Mouse (Mus musculus) heart, embryonic 16.5 days (tissue): Measurements from ENCODE around the gene Cnot11. TPM values are rescaled to one million over a fixed set of nuclear protein-coding genes. Genes with fewer than 3 reads are reported as not detected.

Experiments
- ATAC-seq: fragments of 200-750 bp; cut with Nextera tagmentation; replicated peaks from 2 replicates; pipeline ENCODE4 v1.8.0; 2017; ENCODE audit warnings: moderate number of reproducible peaks; ENCODE audit not compliant: insufficient read depth, low FRiP score; ENCODE audit errors: extremely low read depth
- H3K27ac ChIP-seq: fragments of 300-500 bp; sonication (generic); 2 replicates; pipeline ENCODE4 v1.5.1; 2014; ENCODE audit warnings: mild to moderate bottlenecking, low read length, control low read depth, moderate library complexity
- H3K27me3 ChIP-seq: fragments of 300-500 bp; sonication (generic); 2 replicates; pipeline ENCODE4 v1.6.1; 2014; ENCODE audit warnings: low read length, mixed read lengths; ENCODE audit not compliant: control insufficient read depth, insufficient read depth
- H3K36me3 ChIP-seq: fragments of 300-500 bp; sonication (generic); 2 replicates; pipeline ENCODE4 v1.6.1; 2014; ENCODE audit not compliant: control insufficient read depth, insufficient read depth
- H3K4me1 ChIP-seq: fragments of 300-500 bp; sonication (generic); 2 replicates; pipeline ENCODE4 v1.6.1; 2014; ENCODE audit warnings: low read length, mixed read lengths; ENCODE audit not compliant: control insufficient read depth, insufficient read depth
- H3K4me2 ChIP-seq: fragments of 300-500 bp; sonication (generic); 2 replicates; pipeline ENCODE4 v1.6.1; 2014; ENCODE audit warnings: low read depth, mild to moderate bottlenecking, control low read depth, low read length
- H3K4me3 ChIP-seq: fragments of 300-500 bp; sonication (generic); 2 replicates; pipeline ENCODE4 v1.5.1; 2014; ENCODE audit warnings: mild to moderate bottlenecking, control low read depth, low read length
- H3K9ac ChIP-seq: fragments of 300-500 bp; sonication (generic); 2 replicates; pipeline ENCODE4 v1.6.1; 2014; ENCODE audit warnings: low read length, control low read depth
- H3K9me3 ChIP-seq: fragments of 300-500 bp; sonication (generic); replicated peaks from 2 replicates; pipeline ENCODE4 v1.6.1; 2016; ENCODE audit warnings: low read length; ENCODE audit not compliant: control insufficient read depth
- WGBS: fragments of 180-500 bp; shearing (Covaris S2); extraction: QIAGEN DNeasy Blood & Tissue Kit; methylation state at CpG from one replicate; pipeline ENCODE4 v1.1.7; 2014; 5-methylcytosine and 5-hydroxymethylcytosine counted together
- polyA plus RNA-seq: library from polyadenylated mRNA; unstranded; fragments of >200 nt; fragmentation: Nextera tagmentation; extraction: Ambion mirVana; gene quantifications from 2 replicates; pipeline ENCODE4 v1.2.1, GENCODE M21; 2015

Cnot11 gene
- polyA plus RNA-seq, 1 experiment from 2014 or later, result 14.6 TPM

GRCm38 (mm10) chr1:39505600-39505999 is 29.2 kb upstream of the Cnot11 start:
- Histone ChIP-seq H3K9ac (no peak overlapping the region), H3K9me3 (no peaks in the 10 kb centered on the region), H3K4me2 (no peak overlapping the region), H3K4me1 (no peaks in the 10 kb centered on the region), H3K36me3 (no peaks in the 10 kb centered on the region), H3K4me3 (no peak overlapping the region), H3K27me3 (no peaks in the 10 kb centered on the region), H3K27ac (no peak overlapping the region)
- WGBS, result 54% methylated on average over 9 of the region's 9 CpGs
- no peak for ATAC-seq

DNA sequence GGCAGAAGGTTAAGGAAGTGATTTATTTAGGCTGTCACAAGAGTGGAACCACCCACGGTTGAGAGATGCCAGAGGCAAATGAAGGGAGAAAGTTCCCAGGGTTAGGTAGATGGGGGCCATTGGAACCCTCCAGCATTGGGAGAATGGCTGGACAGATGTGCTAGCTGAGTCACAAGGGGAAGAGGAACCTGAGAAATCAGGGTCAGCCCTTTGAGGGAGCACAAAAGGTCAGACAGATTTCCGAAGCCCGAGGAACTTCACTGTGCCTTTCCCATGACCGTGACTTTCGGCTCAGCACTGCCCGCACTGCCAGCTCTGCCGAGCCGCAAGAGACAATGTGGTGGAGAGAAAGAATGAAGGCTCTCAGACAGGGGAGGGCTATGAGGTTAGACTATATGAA is 23.0 kb upstream of the Cnot11 start:
- ATAC-seq, result no peak
- Histone ChIP-seq H3K9ac (no peak overlapping the region), H3K4me2 (no peak overlapping the region), H3K27me3 (no peaks in the 10 kb centered on the region), H3K4me1 (no peaks in the 10 kb centered on the region), H3K36me3 (no peaks in the 10 kb centered on the region), H3K4me3 (no peak overlapping the region), H3K27ac (no peak overlapping the region), H3K9me3 (no peaks in the 10 kb centered on the region)
- 75% methylated on average over 8 of the region's 8 CpGs for WGBS

DNA sequence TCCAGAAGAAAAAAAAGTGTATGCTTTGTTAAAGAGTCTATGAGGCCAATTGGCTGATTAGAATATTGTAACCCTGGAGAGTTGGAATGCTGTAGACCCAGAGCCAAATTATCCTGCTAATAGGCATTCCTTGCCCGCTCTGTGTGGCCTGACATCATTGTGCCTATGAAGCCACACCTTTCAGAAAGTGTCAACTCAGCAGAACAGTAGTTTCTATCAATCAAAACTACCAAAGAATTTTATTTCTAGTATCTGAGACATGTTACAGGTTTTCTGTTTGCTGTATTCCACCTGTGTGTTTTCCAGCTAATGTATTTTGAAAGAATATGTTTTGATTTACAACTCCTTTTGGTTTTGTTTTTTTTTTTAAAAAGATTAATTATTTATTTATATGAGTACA is 22.6 kb upstream of the Cnot11 start:
- WGBS, result 68% methylated on average over 1 of the region's 1 CpGs
- no peaks in the 10 kb centered on the region for H3K9me3 ChIP-seq
- no peak overlapping the region for H3K27ac ChIP-seq

GRCm38 (mm10) chr1:39515303-39515991 is 19.3 kb upstream of the Cnot11 start:
- Histone ChIP-seq H3K9ac (no peak overlapping the region), H3K27ac (no peak overlapping the region), H3K4me1 (no peaks in the 10 kb centered on the region), H3K36me3 (no peaks in the 10 kb centered on the region), H3K27me3 (no peaks in the 10 kb centered on the region), H3K9me3 (peaks cover 6% of the 10 kb centered on the region), H3K4me3 (no peak overlapping the region), H3K4me2 (no peak overlapping the region)
- ATAC-seq, result no peak
- WGBS, result 76% methylated on average over 10 of the region's 10 CpGs

More for the DNA sequence above, 22.6 kb upstream of the Cnot11 start:
- ATAC-seq, result no peak
- Histone ChIP-seq H3K9ac (no peak overlapping the region), H3K36me3 (no peaks in the 10 kb centered on the region), H3K4me3 (no peak overlapping the region), H3K27me3 (no peaks in the 10 kb centered on the region), H3K4me1 (no peaks in the 10 kb centered on the region), H3K4me2 (no peak overlapping the region)

- Histone ChIP-seq H3K4me2 (no peak overlapping the region), H3K27me3 (no peaks in the 10 kb centered on the region), H3K4me3 (no peak overlapping the region), H3K9ac (no peak overlapping the region), H3K36me3 (no peaks in the 10 kb centered on the region), H3K4me1 (no peaks in the 10 kb centered on the region), H3K9me3 (peaks cover 6% of the 10 kb centered on the region), H3K27ac (no peak overlapping the region)
- ATAC-seq, result no peak
- WGBS, result 88% methylated on average over 7 of the region's 7 CpGs
Observed at GRCm38 (mm10) chr1:39521326-39521725, 13.5 kb upstream of the Cnot11 start.

DNA sequence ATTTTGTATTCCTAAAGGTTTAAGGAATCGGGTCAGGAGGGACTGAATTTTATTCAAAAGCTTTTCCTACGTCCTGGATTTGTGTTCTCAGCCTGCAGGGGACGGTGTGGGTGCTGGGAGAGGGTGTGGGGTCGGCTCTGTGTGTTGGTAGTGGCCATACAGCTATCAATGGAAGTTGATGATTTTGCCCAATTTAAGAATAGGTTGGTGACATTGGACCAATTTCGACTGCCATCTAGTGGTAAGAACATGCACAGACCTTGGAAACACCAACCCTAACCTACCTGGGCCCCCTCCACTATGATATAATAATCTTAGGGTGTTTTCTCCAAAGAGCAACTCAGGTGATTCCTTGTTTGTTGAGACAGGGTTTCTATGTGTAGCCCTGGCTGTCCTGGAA is 12.3 kb upstream of the Cnot11 start:
- no peak overlapping the region for H3K4me3 ChIP-seq
- no peak overlapping the region for H3K9ac ChIP-seq
- no peaks in the 10 kb centered on the region for H3K27me3 ChIP-seq
- H3K36me3 ChIP-seq, result no peaks in the 10 kb centered on the region
- ATAC-seq, result no peak
- H3K4me2 ChIP-seq, result no peak overlapping the region
- H3K4me1 ChIP-seq, result no peaks in the 10 kb centered on the region
- no peak overlapping the region for H3K27ac ChIP-seq
- H3K9me3 ChIP-seq, result peaks cover 6% of the 10 kb centered on the region
- 26% methylated on average over 5 of the region's 5 CpGs for WGBS

GRCm38 (mm10) chr1:39525763-39526162 is 9.0 kb upstream of the Cnot11 start:
- H3K4me2 ChIP-seq, result no peak overlapping the region
- H3K36me3 ChIP-seq, result no peaks in the 10 kb centered on the region
- ATAC-seq, result no peak
- H3K27ac ChIP-seq, result no peak overlapping the region
- no peak overlapping the region for H3K4me3 ChIP-seq
- no peaks in the 10 kb centered on the region for H3K9me3 ChIP-seq
- 78% methylated on average over 7 of the region's 7 CpGs for WGBS
- H3K27me3 ChIP-seq, result no peaks in the 10 kb centered on the region
- no peaks in the 10 kb centered on the region for H3K4me1 ChIP-seq
- no peak overlapping the region for H3K9ac ChIP-seq

DNA sequence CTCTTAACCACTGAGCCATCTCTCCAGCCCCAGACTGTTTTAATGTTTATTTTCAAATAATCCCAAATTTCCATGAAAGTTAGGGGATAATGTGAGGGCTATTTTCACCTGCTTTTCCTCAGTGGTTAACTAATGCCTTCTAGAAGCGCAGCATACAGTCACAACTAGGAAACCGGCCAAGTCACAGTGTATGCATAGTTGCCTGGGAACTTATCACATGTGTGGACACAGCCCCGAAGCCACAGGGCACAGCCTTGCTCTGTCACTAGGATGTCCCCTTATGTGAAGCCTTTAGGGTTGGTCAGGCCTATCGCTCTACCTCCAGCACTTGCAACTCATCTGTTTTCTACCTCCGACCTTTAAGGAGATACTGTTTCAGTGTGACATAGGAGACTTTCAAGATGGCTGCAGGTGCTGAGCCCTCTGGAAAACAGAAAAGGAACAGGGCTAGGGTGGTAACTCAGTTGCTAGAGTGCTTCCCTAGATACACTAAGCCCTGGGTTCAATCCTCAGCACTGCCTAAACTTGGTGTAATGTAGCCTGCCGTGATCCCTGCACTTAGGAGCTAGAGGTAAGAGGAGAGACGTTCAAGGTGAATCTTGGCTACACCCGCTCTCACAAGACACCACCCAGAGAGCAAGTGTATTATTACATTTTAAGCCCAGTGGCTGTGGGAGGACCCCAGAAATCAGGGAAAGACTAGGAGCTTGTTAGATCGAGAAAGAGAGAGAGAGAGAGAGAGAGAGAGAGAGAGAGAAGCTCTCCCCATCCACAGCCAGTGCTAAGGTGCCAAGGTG is 8.2 kb upstream of the Cnot11 start:
- H3K9ac ChIP-seq, result no peak overlapping the region
- no peaks in the 10 kb centered on the region for H3K27me3 ChIP-seq
- H3K9me3 ChIP-seq, result no peaks in the 10 kb centered on the region
- H3K4me3 ChIP-seq, result no peak overlapping the region
- no peak overlapping the region for H3K4me2 ChIP-seq
- H3K36me3 ChIP-seq, result no peaks in the 10 kb centered on the region
- no peaks in the 10 kb centered on the region for H3K4me1 ChIP-seq
- WGBS, result 69% methylated on average over 9 of the region's 9 CpGs
- no peak overlapping the region for H3K27ac ChIP-seq
- no peak for ATAC-seq

- 11% methylated on average over 7 of the region's 7 CpGs for WGBS
- Histone ChIP-seq H3K4me2 (no peak overlapping the region), H3K4me1 (no peaks in the 10 kb centered on the region), H3K9ac (no peak overlapping the region), H3K4me3 (no peak overlapping the region), H3K36me3 (no peaks in the 10 kb centered on the region), H3K27ac (no peak overlapping the region), H3K9me3 (no peaks in the 10 kb centered on the region), H3K27me3 (no peaks in the 10 kb centered on the region)
- no peak for ATAC-seq
Observed at GRCm38 (mm10) chr1:39527432-39527831, 7.4 kb upstream of the Cnot11 start.
